Mouse (Mus musculus) kidney, postnatal 4 days (tissue): ENCODE data around the gene Ube2d2b.

Experiments
- DNase-seq, 2 experiments: peaks; one replicate each; pipeline ENCODE4 v3.0.0; 2021; ENCODE audit warnings: mixed read lengths in 2 of 2

Ube2d2b gene

DNA sequence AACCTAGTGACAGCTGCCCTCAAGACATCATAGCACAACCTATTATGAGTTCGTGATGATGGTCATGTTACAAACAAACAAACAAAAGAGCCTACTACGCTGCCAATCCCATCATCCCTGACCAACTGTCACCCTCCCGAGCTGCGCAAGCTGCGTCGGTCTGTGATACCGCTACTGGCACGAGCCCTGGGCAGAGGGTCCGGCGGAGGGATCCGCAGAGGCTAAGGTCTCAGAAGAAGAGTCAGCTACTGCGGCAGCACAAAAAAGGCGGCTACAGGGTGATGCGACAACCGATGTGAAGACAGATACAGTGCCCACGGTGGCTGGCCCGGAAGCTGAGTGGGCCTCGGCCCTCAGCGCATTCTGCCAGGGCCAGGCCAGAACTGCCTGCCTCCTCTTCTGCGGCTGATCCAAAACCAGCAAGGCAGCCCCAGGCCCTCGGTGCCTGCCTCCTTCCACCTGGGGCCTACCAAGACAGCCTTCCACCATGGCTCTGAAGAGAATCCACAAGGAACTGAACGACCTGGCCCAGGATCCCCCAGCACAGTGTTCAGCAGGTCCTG is at the start of gene Ube2d2b:
Gene Ube2d2b, plus strand, starts transcription at position 102 of the 563 bp plus-strand sequence.
- DNase-seq = no peak

- no peak for DNase-seq
Measured at GRCm38 (mm10) chr5:107782360-107782759, 47.5 kb upstream of the Ube2d2b start.

DNA sequence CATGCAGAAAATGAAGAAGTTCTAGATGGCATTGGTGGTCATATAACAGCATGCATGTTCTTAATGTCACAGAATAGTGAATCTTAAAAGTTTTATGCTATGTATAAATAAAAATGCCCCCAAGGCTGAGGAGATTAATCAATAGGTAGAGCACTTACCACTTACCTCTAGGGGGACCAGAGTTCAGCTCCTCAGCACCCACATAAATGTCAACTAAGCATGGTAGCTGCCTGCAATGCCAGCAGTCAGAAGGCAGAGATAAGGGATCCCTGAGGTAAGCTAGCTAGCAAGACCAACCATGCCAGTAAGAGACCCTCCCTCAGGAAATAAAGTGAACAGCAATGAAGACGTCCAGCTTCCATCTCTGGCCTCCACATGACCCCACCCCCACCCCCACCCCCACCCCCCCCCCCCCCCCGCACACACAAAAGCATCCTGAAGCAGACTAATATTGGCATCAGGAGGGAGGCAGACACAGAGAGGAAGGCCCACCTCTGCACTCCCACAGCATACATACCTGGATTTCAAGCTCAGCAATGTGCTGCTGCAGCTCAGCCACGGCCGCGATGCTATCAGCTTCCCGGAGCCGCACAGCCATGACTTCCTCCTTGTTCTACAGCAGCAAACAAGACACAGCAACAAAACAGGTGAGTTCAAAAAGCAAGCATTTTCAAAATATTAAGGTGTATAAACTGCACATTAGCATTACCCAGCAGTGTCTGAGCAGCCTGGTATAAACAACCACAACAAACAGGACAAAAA is 42.0 kb upstream of the Ube2d2b start:
- DNase-seq = peak in 1 of 2 experiments; percentile 5

- peak; percentile 43 for DNase-seq
Measured at GRCm38 (mm10) chr5:107789492-107789891, 40.4 kb upstream of the Ube2d2b start.

DNA sequence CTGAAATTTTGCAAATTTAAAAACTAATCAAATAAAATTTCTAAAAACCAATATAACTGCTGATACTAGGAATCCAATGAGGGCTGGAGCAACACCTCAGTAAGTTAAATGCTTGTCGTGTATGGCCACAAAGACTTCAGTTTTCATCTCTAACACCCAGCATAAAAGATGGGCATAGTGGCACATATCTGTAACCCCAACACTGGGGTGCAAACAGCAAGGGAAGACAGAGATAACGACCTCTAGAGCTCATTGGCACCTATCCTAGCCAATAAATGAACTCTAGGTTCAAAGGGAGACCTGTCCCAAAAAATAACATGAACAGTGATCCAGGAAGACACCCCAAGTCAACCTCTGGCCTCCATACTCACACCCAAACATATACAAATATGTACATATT is 37.9 kb upstream of the Ube2d2b start:
- DNase-seq = no peak

DNA sequence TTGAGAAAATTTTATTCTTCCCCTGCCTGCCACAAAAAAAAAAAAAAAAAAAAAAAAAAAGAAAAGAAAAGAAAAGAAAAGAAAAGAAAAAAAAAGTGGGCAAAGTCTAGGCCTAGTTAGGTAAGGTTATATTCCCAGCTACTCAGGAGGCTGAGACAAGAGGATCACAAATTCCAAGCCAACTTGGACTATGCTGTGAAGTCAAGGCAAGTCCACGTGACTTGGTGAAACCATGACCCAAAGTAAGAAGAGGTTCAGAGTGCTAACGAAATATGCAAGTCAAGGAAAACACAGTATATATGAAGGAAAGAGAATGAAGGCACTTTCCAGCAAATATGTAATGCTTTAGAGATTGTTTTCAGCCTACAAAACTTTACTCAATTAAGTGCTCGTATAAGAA is 37.4 kb upstream of the Ube2d2b start:
- DNase-seq = no peak

GRCm38 (mm10) chr5:107793258-107793657 is 36.6 kb upstream of the Ube2d2b start:
- no peak for DNase-seq

GRCm38 (mm10) chr5:107793927-107794326 is 36.0 kb upstream of the Ube2d2b start:
- DNase-seq = no peak

- no peak for DNase-seq
Measured at GRCm38 (mm10) chr5:107798290-107798689, 31.6 kb upstream of the Ube2d2b start.

GRCm38 (mm10) chr5:107801234-107801633 is 28.7 kb upstream of the Ube2d2b start:
- no peak for DNase-seq

DNA sequence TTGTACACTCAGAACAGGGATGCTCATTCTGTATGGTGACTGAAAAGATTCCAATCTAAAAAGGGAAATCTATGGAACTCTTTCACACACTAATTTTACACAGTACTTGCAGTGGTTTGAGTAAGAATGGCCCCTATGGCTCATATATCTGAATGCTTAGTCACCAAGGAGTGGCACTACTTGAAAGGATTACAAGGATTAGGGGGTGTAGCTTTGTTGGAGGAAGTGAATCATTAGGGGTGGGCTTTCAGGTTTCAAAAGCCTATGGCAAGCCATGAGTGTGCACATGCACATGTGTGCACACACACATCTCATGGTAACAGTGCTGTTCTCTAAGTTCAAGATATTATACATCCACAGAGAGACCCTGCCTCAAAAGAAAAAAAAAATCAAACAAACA is 27.3 kb upstream of the Ube2d2b start:
- DNase-seq = no peak

DNA sequence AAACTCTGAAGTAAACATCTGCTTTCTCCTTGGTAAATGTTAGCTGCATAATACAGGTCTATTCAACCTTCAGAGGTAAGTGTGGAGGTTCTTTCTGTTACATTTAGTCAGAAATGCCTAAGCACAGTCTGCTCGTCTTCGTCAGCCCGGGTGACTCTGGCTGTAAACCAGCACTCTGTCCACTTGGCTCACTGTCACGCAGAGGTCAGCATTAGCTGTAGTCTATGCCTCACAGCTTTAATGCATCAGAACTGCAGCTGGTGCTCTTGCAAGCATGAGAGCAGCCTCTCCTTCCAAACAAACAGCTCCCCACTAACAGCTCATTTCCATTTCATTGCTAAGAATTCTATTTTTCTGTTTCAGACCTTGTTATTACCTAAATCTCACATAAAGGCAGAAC is 22.4 kb upstream of the Ube2d2b start:
- DNase-seq = peak; percentile 62 to 68

- no peak for DNase-seq
Measured at GRCm38 (mm10) chr5:107814651-107815050, 15.2 kb upstream of the Ube2d2b start.

GRCm38 (mm10) chr5:107822521-107822920 is 7.4 kb upstream of the Ube2d2b start:
- DNase-seq = no peak

GRCm38 (mm10) chr5:107831351-107831750 is 1.5 kb downstream of the Ube2d2b start:
- DNase-seq = no peak

GRCm38 (mm10) chr5:107834287-107834686 is 4.4 kb downstream of the Ube2d2b start:
- no peak for DNase-seq

GRCm38 (mm10) chr5:107838891-107839644 is 9.2 kb downstream of the Ube2d2b start:
- no peak for DNase-seq

- no peak for DNase-seq
Measured at GRCm38 (mm10) chr5:107840549-107841238, 10.8 kb downstream of the Ube2d2b start.

- no peak for DNase-seq
Measured at GRCm38 (mm10) chr5:107847349-107847748, 17.4 kb downstream of the Ube2d2b start.

DNA sequence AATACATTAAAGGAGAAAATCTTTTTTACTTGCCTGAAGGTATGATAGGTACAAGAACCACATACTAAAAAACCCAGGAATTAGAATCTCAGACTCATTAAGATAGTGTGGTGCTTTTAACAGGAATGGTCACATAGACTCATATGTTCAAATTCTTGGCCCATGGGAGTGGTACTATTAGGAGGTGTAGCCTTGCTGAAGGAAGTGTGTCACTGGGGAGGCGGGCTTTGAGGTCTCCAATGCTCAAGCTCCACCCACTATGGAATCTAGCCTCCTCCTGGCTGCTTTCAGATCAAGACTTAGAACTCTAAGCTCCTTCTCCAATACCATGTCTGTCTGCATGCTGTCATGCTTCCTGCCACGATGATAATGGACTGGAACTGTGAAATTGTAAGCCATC is 17.9 kb downstream of the Ube2d2b start:
- DNase-seq = no peak

- no peak for DNase-seq
Measured at GRCm38 (mm10) chr5:107848964-107849363, 19.1 kb downstream of the Ube2d2b start.

DNA sequence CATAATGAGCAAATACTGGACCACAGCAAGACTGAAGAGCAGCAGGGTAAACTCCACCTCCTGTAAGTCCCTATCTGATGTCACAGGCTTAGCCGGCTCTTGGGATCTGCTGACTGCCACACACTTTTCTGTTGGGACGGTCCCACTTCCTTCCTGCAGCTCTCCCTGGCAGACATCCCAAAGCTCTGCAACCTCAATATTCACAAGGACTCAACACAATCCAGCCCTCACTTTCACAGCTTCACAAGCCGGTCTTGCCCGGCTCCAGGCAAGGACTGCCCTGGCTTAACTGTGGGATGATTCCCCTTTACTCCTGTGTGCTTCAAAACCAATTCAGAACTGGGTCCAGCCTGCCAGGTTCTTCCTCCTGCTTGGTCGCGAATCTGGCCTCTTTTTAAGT is 23.9 kb downstream of the Ube2d2b start:
- peak; percentile 35 to 50 for DNase-seq

DNA sequence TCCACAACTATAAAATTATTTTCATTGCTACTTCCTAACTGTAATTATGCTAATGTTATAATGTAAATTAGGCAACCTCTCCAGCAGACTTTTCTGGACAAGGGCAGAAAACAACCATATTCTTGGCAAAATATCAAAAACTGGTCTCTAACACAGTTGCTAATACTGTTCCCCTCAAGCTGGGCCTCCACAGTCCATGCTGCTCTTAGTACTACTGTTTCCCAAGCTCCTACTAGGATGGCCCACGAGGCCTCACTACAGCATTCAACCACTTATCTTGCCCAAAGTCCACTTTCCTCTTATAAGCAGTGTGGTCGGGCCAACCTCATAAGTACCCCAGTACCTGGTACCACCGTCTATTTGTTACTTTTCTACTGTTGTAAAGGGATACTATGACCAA is 24.7 kb downstream of the Ube2d2b start:
- DNase-seq = no peak
